Mouse (Mus musculus): ENCODE measurements around the gene Itgam. TPM values are rescaled to one million over a fixed set of nuclear protein-coding genes. Genes with fewer than 3 reads are reported as not detected.
"Not testable (repeated sequence)": the region's sequence is repeated elsewhere in the genome, so short reads cannot be mapped to it uniquely, and the experiment has no call there.

Gene Itgam
- polyA plus RNA-seq, 1 experiment from 2014 or later: 2.1 TPM

- Histone ChIP-seq H3K4me3 (no peak overlapping the region), H3K9me3 (no peaks in the 10 kb centered on the region), H3K27ac (no peak overlapping the region), H3K27me3 (no peaks in the 10 kb centered on the region), H3K4me2 (no peak overlapping the region), H3K4me1 (no peaks in the 10 kb centered on the region), H3K36me3 (no peaks in the 10 kb centered on the region), H3K9ac (no peak overlapping the region)
- 87% methylated on average over 5 of the region's 5 CpGs for WGBS
- no peak for ATAC-seq (ENCODE audit: insufficient number of reproducible peaks, low FRiP score, low TSS enrichment, low read depth)
Measured at GRCm38 (mm10) chr7:128032290-128032988, 30.0 kb upstream of the Itgam start.

- no peaks in the 10 kb centered on the region for H3K27me3 ChIP-seq
- H3K4me1 ChIP-seq: no peaks in the 10 kb centered on the region
- no peak overlapping the region for H3K4me2 ChIP-seq
- H3K9ac ChIP-seq: no peak overlapping the region
- H3K36me3 ChIP-seq: no peaks in the 10 kb centered on the region
- no peaks in the 10 kb centered on the region for H3K9me3 ChIP-seq
- H3K27ac ChIP-seq: no peak overlapping the region
- no peak for ATAC-seq (ENCODE audit: insufficient number of reproducible peaks, low FRiP score, low TSS enrichment, low read depth)
- WGBS: 88% methylated on average over 3 of the region's 3 CpGs
- no peak overlapping the region for H3K4me3 ChIP-seq
Measured at GRCm38 (mm10) chr7:128032989-128033293, 29.5 kb upstream of the Itgam start.

GRCm38 (mm10) chr7:128033616-128034015 is 28.8 kb upstream of the Itgam start:
- Histone ChIP-seq H3K4me3 (no peak overlapping the region), H3K27me3 (no peaks in the 10 kb centered on the region), H3K27ac (no peak overlapping the region), H3K4me2 (no peak overlapping the region), H3K9ac (no peak overlapping the region), H3K9me3 (no peaks in the 10 kb centered on the region), H3K36me3 (no peaks in the 10 kb centered on the region), H3K4me1 (no peaks in the 10 kb centered on the region)
- 88% methylated on average over 4 of the region's 4 CpGs for WGBS
- ATAC-seq (ENCODE audit: insufficient number of reproducible peaks, low FRiP score, low TSS enrichment, low read depth): no peak

GRCm38 (mm10) chr7:128042161-128042820 is 20.1 kb upstream of the Itgam start:
- not testable (repeated sequence) for ATAC-seq (ENCODE audit: insufficient number of reproducible peaks, low FRiP score, low TSS enrichment, low read depth); H3K4me1 ChIP-seq; H3K4me3 ChIP-seq; H3K9me3 ChIP-seq; H3K9ac ChIP-seq; H3K4me2 ChIP-seq; H3K27me3 ChIP-seq; H3K36me3 ChIP-seq; H3K27ac ChIP-seq
- WGBS: 75% methylated on average over 15 of the region's 15 CpGs

GRCm38 (mm10) chr7:128044142-128044785 is 18.2 kb upstream of the Itgam start:
- H3K4me3 ChIP-seq: no peak overlapping the region
- H3K9me3 ChIP-seq: no peaks in the 10 kb centered on the region
- H3K27me3 ChIP-seq: no peaks in the 10 kb centered on the region
- no peak for ATAC-seq (ENCODE audit: insufficient number of reproducible peaks, low FRiP score, low TSS enrichment, low read depth)
- no peak overlapping the region for H3K27ac ChIP-seq
- no peak overlapping the region for H3K9ac ChIP-seq
- 64% methylated on average over 4 of the region's 4 CpGs for WGBS
- H3K4me2 ChIP-seq: no peak overlapping the region
- no peaks in the 10 kb centered on the region for H3K36me3 ChIP-seq
- no peaks in the 10 kb centered on the region for H3K4me1 ChIP-seq

GRCm38 (mm10) chr7:128045640-128046039 is 16.8 kb upstream of the Itgam start:
- WGBS: 71% methylated on average over 2 of the region's 2 CpGs
- no peak overlapping the region for H3K9ac ChIP-seq
- no peak overlapping the region for H3K27ac ChIP-seq
- H3K4me3 ChIP-seq: no peak overlapping the region
- H3K4me2 ChIP-seq: no peak overlapping the region
- ATAC-seq (ENCODE audit: insufficient number of reproducible peaks, low FRiP score, low TSS enrichment, low read depth): no peak
- H3K9me3 ChIP-seq: no peaks in the 10 kb centered on the region
- H3K4me1 ChIP-seq: no peaks in the 10 kb centered on the region
- H3K36me3 ChIP-seq: no peaks in the 10 kb centered on the region
- H3K27me3 ChIP-seq: no peaks in the 10 kb centered on the region

- H3K4me1 ChIP-seq: no peaks in the 10 kb centered on the region
- no peaks in the 10 kb centered on the region for H3K9me3 ChIP-seq
- H3K9ac ChIP-seq: no peak overlapping the region
- H3K27ac ChIP-seq: no peak overlapping the region
- 92% methylated on average over 4 of the region's 4 CpGs for WGBS
- ATAC-seq (ENCODE audit: insufficient number of reproducible peaks, low FRiP score, low TSS enrichment, low read depth): no peak
- H3K27me3 ChIP-seq: no peaks in the 10 kb centered on the region
- no peak overlapping the region for H3K4me2 ChIP-seq
- H3K4me3 ChIP-seq: no peak overlapping the region
- no peaks in the 10 kb centered on the region for H3K36me3 ChIP-seq
Measured at GRCm38 (mm10) chr7:128048819-128049218, 13.6 kb upstream of the Itgam start.

- no peaks in the 10 kb centered on the region for H3K27me3 ChIP-seq
- H3K4me3 ChIP-seq: no peak overlapping the region
- H3K4me2 ChIP-seq: no peak overlapping the region
- H3K9me3 ChIP-seq: no peaks in the 10 kb centered on the region
- no peaks in the 10 kb centered on the region for H3K36me3 ChIP-seq
- ATAC-seq (ENCODE audit: insufficient number of reproducible peaks, low FRiP score, low TSS enrichment, low read depth): no peak
- H3K27ac ChIP-seq: no peak overlapping the region
- no peak overlapping the region for H3K9ac ChIP-seq
- WGBS: 89% methylated on average over 2 of the region's 2 CpGs
- no peaks in the 10 kb centered on the region for H3K4me1 ChIP-seq
Measured at GRCm38 (mm10) chr7:128049254-128049653, 13.2 kb upstream of the Itgam start.

GRCm38 (mm10) chr7:128050739-128051138 is 11.7 kb upstream of the Itgam start:
- WGBS: 45% methylated on average over 4 of the region's 4 CpGs
- Histone ChIP-seq H3K4me3 (no peak overlapping the region), H3K9ac (no peak overlapping the region), H3K36me3 (no peaks in the 10 kb centered on the region), H3K27ac (no peak overlapping the region), H3K27me3 (no peaks in the 10 kb centered on the region), H3K9me3 (no peaks in the 10 kb centered on the region), H3K4me2 (no peak overlapping the region), H3K4me1 (no peaks in the 10 kb centered on the region)
- ATAC-seq (ENCODE audit: insufficient number of reproducible peaks, low FRiP score, low TSS enrichment, low read depth): no peak

GRCm38 (mm10) chr7:128053061-128053460 is 9.4 kb upstream of the Itgam start:
- 65% methylated on average over 5 of the region's 5 CpGs for WGBS

GRCm38 (mm10) chr7:128056917-128057444 is 5.5 kb upstream of the Itgam start:
- no peak for ATAC-seq (ENCODE audit: insufficient number of reproducible peaks, low FRiP score, low TSS enrichment, low read depth)
- H3K27me3 ChIP-seq: no peaks in the 10 kb centered on the region
- WGBS: 67% methylated on average over 3 of the region's 3 CpGs

More at GRCm38 (mm10) chr7:128053061-128053460, 9.4 kb upstream of the Itgam start:
- H3K27ac ChIP-seq: no peak overlapping the region
- H3K4me2 ChIP-seq: no peak overlapping the region
- ATAC-seq (ENCODE audit: insufficient number of reproducible peaks, low FRiP score, low TSS enrichment, low read depth): no peak
- no peak overlapping the region for H3K9ac ChIP-seq
- no peaks in the 10 kb centered on the region for H3K4me1 ChIP-seq
- H3K4me3 ChIP-seq: no peak overlapping the region
- no peaks in the 10 kb centered on the region for H3K27me3 ChIP-seq
- H3K36me3 ChIP-seq: no peaks in the 10 kb centered on the region
- no peaks in the 10 kb centered on the region for H3K9me3 ChIP-seq

GRCm38 (mm10) chr7:128057860-128058259 is 4.6 kb upstream of the Itgam start:
- H3K4me2 ChIP-seq: no peak overlapping the region
- H3K36me3 ChIP-seq: no peaks in the 10 kb centered on the region
- no peak for ATAC-seq (ENCODE audit: insufficient number of reproducible peaks, low FRiP score, low TSS enrichment, low read depth)
- no peaks in the 10 kb centered on the region for H3K4me1 ChIP-seq
- H3K9me3 ChIP-seq: no peaks in the 10 kb centered on the region
- no peak overlapping the region for H3K4me3 ChIP-seq
- no peaks in the 10 kb centered on the region for H3K27me3 ChIP-seq
- no peak overlapping the region for H3K9ac ChIP-seq
- H3K27ac ChIP-seq: no peak overlapping the region
- 79% methylated on average over 8 of the region's 8 CpGs for WGBS

More at GRCm38 (mm10) chr7:128056917-128057444, 5.5 kb upstream of the Itgam start:
- no peaks in the 10 kb centered on the region for H3K4me1 ChIP-seq
- no peak overlapping the region for H3K4me2 ChIP-seq
- H3K36me3 ChIP-seq: no peaks in the 10 kb centered on the region
- no peaks in the 10 kb centered on the region for H3K9me3 ChIP-seq
- no peak overlapping the region for H3K4me3 ChIP-seq
- H3K27ac ChIP-seq: no peak overlapping the region
- no peak overlapping the region for H3K9ac ChIP-seq
